12 mouse cellular contexts compared by ENCODE assay signal in genomic region chr13:60826052-60826451, GRCm38 (mm10). TPM values are rescaled to one million over a fixed set of nuclear protein-coding genes. Genes with fewer than 3 reads are reported as not detected.
A peak's percentile ranks its signal among the peaks of the same experiment; 100 is the strongest.
DNase-seq lines count a peak whose midpoint lies in the region; ATAC-seq and TF ChIP-seq lines count a peak whose summit lies in the region.
"Had no signal": no experiment of that assay in that cellular context is flagged by ENCODE, and none has a peak within 500 bp of the region (broad histone marks: within the 10 kb centered on the region; RNA-seq: fewer than 3 reads in every experiment).

No protein-coding gene starts in this region.

- H3K27me3 ChIP-seq in heart, adult 2 months (ENCODE audit: control insufficient read depth, insufficient read depth, low read length) = no peaks in the 10 kb centered on the region
- H3K27me3 ChIP-seq in heart, embryonic 10.5 days (ENCODE audit: insufficient read depth, poor library complexity, severe bottlenecking) = no peaks in the 10 kb centered on the region
- no peaks in the 10 kb centered on the region for H3K27me3 ChIP-seq in forebrain, embryonic 12.5 days
- no peaks in the 10 kb centered on the region for H3K27me3 ChIP-seq in hindbrain, embryonic 12.5 days
- H3K27me3 ChIP-seq: embryonic facial prominence, embryonic 15.5 days; intestine, embryonic 15.5 days had no signal

- H3K4me1 ChIP-seq in heart, adult 2 months (ENCODE audit: control insufficient read depth, insufficient read depth, low read length) = no peaks in the 10 kb centered on the region
- no peaks in the 10 kb centered on the region for H3K4me1 ChIP-seq in heart, embryonic 10.5 days
- no peaks in the 10 kb centered on the region for H3K4me1 ChIP-seq in forebrain, embryonic 12.5 days
- no peaks in the 10 kb centered on the region for H3K4me1 ChIP-seq in hindbrain, embryonic 12.5 days
- H3K4me1 ChIP-seq: embryonic facial prominence, embryonic 15.5 days; intestine, embryonic 15.5 days had no signal

- intact Hi-C loops in heart, adult 2 months (cut with DNase I) = loop anchor here (2.0 to 5.0 kb wide), 2 partner anchors 71 to 131 kb away; partner anchors contain the start of genes Ctla2b and Gm49392

- DNase-seq in heart, adult 2 months = peak; percentile 45 to 51
- DNase-seq in heart, embryonic 10.5 days (ENCODE audit: low spot score) = no peak
- peak; percentile 8 for DNase-seq in ES-CJ7 (ENCODE audit: low read depth, low spot score)
- DNase-seq in heart, adult 9 months (ENCODE audit: low spot score in 2 of 2) = peak; percentile 27 to 37
- DNase-seq in lung, postnatal 36 days = peak; percentile 72
- DNase-seq in B cell, adult 2 months = no peak

- no peak overlapping the region for H3K4me3 ChIP-seq in heart, adult 2 months
- H3K4me3 ChIP-seq in heart, embryonic 10.5 days = no peak overlapping the region
- H3K4me3 ChIP-seq in forebrain, embryonic 12.5 days (replicated peaks) = no peak overlapping the region
- no peak overlapping the region for H3K4me3 ChIP-seq in hindbrain, embryonic 12.5 days
- H3K4me3 ChIP-seq: embryonic facial prominence, embryonic 15.5 days; intestine, embryonic 15.5 days had no signal

- peak; percentile 79 for TF ChIP-seq CTCF in heart, adult 2 months (IDR thresholded peaks at IDR 0.05)

- no peaks in the 10 kb centered on the region for H3K9me3 ChIP-seq in heart, embryonic 10.5 days
- H3K9me3 ChIP-seq in forebrain, embryonic 12.5 days = no peaks in the 10 kb centered on the region
- H3K9me3 ChIP-seq in hindbrain, embryonic 12.5 days (replicated peaks) = no peaks in the 10 kb centered on the region
- H3K9me3 ChIP-seq: embryonic facial prominence, embryonic 15.5 days; intestine, embryonic 15.5 days had no signal

- ATAC-seq in forebrain, embryonic 12.5 days (ENCODE audit: low FRiP score) = no peak
- ATAC-seq in hindbrain, embryonic 12.5 days (ENCODE audit: low FRiP score) = no peak
- ATAC-seq: intestine, embryonic 15.5 days had no signal

- H3K4me2 ChIP-seq in forebrain, embryonic 12.5 days = no peak overlapping the region
- H3K4me2 ChIP-seq in hindbrain, embryonic 12.5 days (replicated peaks) = no peak overlapping the region
- H3K4me2 ChIP-seq: embryonic facial prominence, embryonic 15.5 days; intestine, embryonic 15.5 days had no signal

- H3K79me2 ChIP-seq in heart, adult 2 months (replicated peaks; ENCODE audit: control insufficient read depth, insufficient read depth, low read length) = no peaks in the 10 kb centered on the region

- no peak overlapping the region for H3K9ac ChIP-seq in heart, adult 2 months (ENCODE audit: low read depth, low read length)
- no peak overlapping the region for H3K9ac ChIP-seq in forebrain, embryonic 12.5 days
- no peak overlapping the region for H3K9ac ChIP-seq in hindbrain, embryonic 12.5 days
- H3K9ac ChIP-seq: embryonic facial prominence, embryonic 15.5 days; intestine, embryonic 15.5 days had no signal

- peak; percentile 44; the same call in 1 of the 2 replicates for TF ChIP-seq EP300 in heart, adult 2 months (IDR thresholded peaks at IDR 0.05; ENCODE audit: insufficient read depth, low read depth, low read length)

- no peak for TF ChIP-seq POLR2A in heart, adult 2 months (IDR thresholded peaks at IDR 0.05; ENCODE audit: insufficient read depth, low read depth, low read length)

- no peaks in the 10 kb centered on the region for H3K36me3 ChIP-seq in heart, adult 2 months (ENCODE audit: control insufficient read depth, insufficient read depth, low read length)
- no peaks in the 10 kb centered on the region for H3K36me3 ChIP-seq in heart, embryonic 10.5 days
- H3K36me3 ChIP-seq in forebrain, embryonic 12.5 days (replicated peaks) = no peaks in the 10 kb centered on the region
- H3K36me3 ChIP-seq in hindbrain, embryonic 12.5 days = no peaks in the 10 kb centered on the region
- H3K36me3 ChIP-seq: embryonic facial prominence, embryonic 15.5 days; intestine, embryonic 15.5 days had no signal

- no peak overlapping the region for H3K27ac ChIP-seq in heart, adult 2 months
- H3K27ac ChIP-seq in heart, embryonic 10.5 days = no peak overlapping the region
- no peak overlapping the region for H3K27ac ChIP-seq in forebrain, embryonic 12.5 days
- H3K27ac ChIP-seq in hindbrain, embryonic 12.5 days = no peak overlapping the region
- H3K27ac ChIP-seq: embryonic facial prominence, embryonic 15.5 days; intestine, embryonic 15.5 days; macrophage had no signal

- WGBS in heart, adult 2 months = 31% methylated on average over 3 of the region's 3 CpGs
- 46% methylated on average over 3 of the region's 3 CpGs for WGBS in heart, embryonic 10.5 days
- WGBS in forebrain, embryonic 12.5 days = 71% methylated on average over 3 of the region's 3 CpGs
- 63% methylated on average over 3 of the region's 3 CpGs for WGBS in hindbrain, embryonic 12.5 days

RNA-seq across cellular contexts. Expression of gene Ctsll3, which starts 23.4 kb away (rescaled TPM):
- not detected for total RNA-seq in heart, adult 2 months (2021)
- polyA plus RNA-seq in heart, adult 2 months (2012; rRNA removed) = not detected in 2 replicates
- polyA plus RNA-seq in heart, embryonic 10.5 days (2016; fragmentation: Nextera tagmentation; extraction: Ambion mirVana) = not detected in 2 replicates
- not detected in 2 replicates for polyA plus RNA-seq in forebrain, embryonic 12.5 days (2016; fragmentation: Nextera tagmentation; extraction: Ambion mirVana)
- polyA plus RNA-seq in hindbrain, embryonic 12.5 days (2016; fragmentation: Nextera tagmentation; extraction: Ambion mirVana) = not detected in 2 replicates
- polyA plus RNA-seq: intestine, embryonic 15.5 days; macrophage; testis, adult 2 months had no signal

RNA-seq across cellular contexts. Expression of gene 4930486L24Rik, which starts 38.2 kb away (rescaled TPM):
- total RNA-seq in heart, adult 2 months (2021) = not detected
- 0.47 TPM in 1 of 2 replicates, not detected in the other for polyA plus RNA-seq in heart, adult 2 months (2012; rRNA removed)
- 0.38 TPM in 1 of 2 replicates, not detected in the other for polyA plus RNA-seq in heart, embryonic 10.5 days (2016; fragmentation: Nextera tagmentation; extraction: Ambion mirVana)
- 0.14 TPM in 1 of 2 replicates, not detected in the other for polyA plus RNA-seq in forebrain, embryonic 12.5 days (2016; fragmentation: Nextera tagmentation; extraction: Ambion mirVana)
- 0.17 and 0.30 TPM in 2 replicates for polyA plus RNA-seq in hindbrain, embryonic 12.5 days (2016; fragmentation: Nextera tagmentation; extraction: Ambion mirVana)
- polyA plus RNA-seq: intestine, embryonic 15.5 days; macrophage had no signal

RNA-seq across cellular contexts. Expression of gene BC051665, which starts 39.9 kb away (rescaled TPM):
- total RNA-seq in heart, adult 2 months (2021) = not detected
- not detected in 2 replicates for polyA plus RNA-seq in heart, adult 2 months (2012; rRNA removed)
- polyA plus RNA-seq in heart, embryonic 10.5 days (2016; fragmentation: Nextera tagmentation; extraction: Ambion mirVana) = not detected in 2 replicates
- not detected in 2 replicates for polyA plus RNA-seq in forebrain, embryonic 12.5 days (2016; fragmentation: Nextera tagmentation; extraction: Ambion mirVana)
- not detected in 2 replicates for polyA plus RNA-seq in hindbrain, embryonic 12.5 days (2016; fragmentation: Nextera tagmentation; extraction: Ambion mirVana)
- polyA plus RNA-seq: embryonic facial prominence, embryonic 15.5 days; intestine, embryonic 15.5 days; macrophage; testis, adult 2 months had no signal

Comparison
In these comparisons a context has a peak if more than half of its experiments do, and no peak if none do; other contexts are left out.
1. DNase-seq: peak in heart, adult 2 months (2 of 2), ES-CJ7 (single experiment), heart, adult 9 months (2 of 2) and lung, postnatal 36 days (single experiment); none in heart, embryonic 10.5 days (single experiment) and B cell, adult 2 months (0 of 2).